Mouse (Mus musculus) CH12.LX (cell line): ENCODE results near the gene Ddah1. TPM values are rescaled to one million over a fixed set of nuclear protein-coding genes. Genes with fewer than 3 reads are reported as not detected.

ENCODE experiments used
- DNase-seq: peaks from one replicate; pipeline ENCODE4 v3.0.0-alpha.2; 2013; ENCODE audit errors: extremely low read depth
- H3K27ac ChIP-seq: 2 replicates; pipeline ENCODE4 v1.5.1; 2012; ENCODE audit warnings: low read depth, mild to moderate bottlenecking, control low read depth, moderate library complexity; ENCODE audit not compliant: insufficient read depth
- H3K27me3 ChIP-seq: replicated peaks from 2 replicates; pipeline ENCODE3; 2012; ENCODE audit warnings: inconsistent platforms
- H3K36me3 ChIP-seq, 2 experiments: replicated peaks in 1 of 2; 2 replicates each; pipeline versions ENCODE3 to v1.6.1; 2012; ENCODE audit warnings: inconsistent platforms in 1 of 2, low read length in 1 of 2, mild to moderate bottlenecking in 1 of 2, mixed read lengths in 1 of 2, moderate library complexity in 1 of 2; ENCODE audit not compliant: control insufficient read depth in 1 of 2, insufficient read depth in 1 of 2
- H3K4me1 ChIP-seq, 2 experiments: 2 replicates each; pipeline ENCODE4 v1.6.1; 2012; ENCODE audit warnings: inconsistent platforms in 1 of 2, moderate library complexity in 1 of 2; ENCODE audit not compliant: insufficient read depth in 2 of 2, control insufficient read depth in 1 of 2
- H3K4me2 ChIP-seq: 2 replicates; pipeline ENCODE4 v1.6.1; 2012; ENCODE audit warnings: low read depth, mild to moderate bottlenecking, control low read depth; ENCODE audit not compliant: poor library complexity, insufficient read depth, severe bottlenecking
- H3K4me3 ChIP-seq, 3 experiments: fragments of 150-350 bp in 1 of 3; sonication (generic) in 1 of 3; replicated peaks in 1 of 3; 2 replicates each; pipeline versions ENCODE3 to v1.5.1; 2011 to 2012; ENCODE audit warnings: low read depth in 2 of 3, low read length in 2 of 3, mild to moderate bottlenecking in 2 of 3, moderate library complexity in 2 of 3, control low read depth in 1 of 3, improper control_type of control experiment in 1 of 3, inconsistent platforms in 1 of 3, mixed read lengths in 1 of 3; ENCODE audit not compliant: poor library complexity in 1 of 3
- H3K79me2 ChIP-seq: replicated peaks from 2 replicates; pipeline ENCODE4 v1.6.1; 2012; ENCODE audit warnings: mild to moderate bottlenecking, moderate library complexity; ENCODE audit not compliant: control insufficient read depth, poor library complexity, insufficient read depth, severe bottlenecking; ENCODE audit errors: extremely low read depth
- H3K9ac ChIP-seq: 2 replicates; pipeline ENCODE4 v1.6.1; 2012; ENCODE audit warnings: low read depth, mild to moderate bottlenecking, control low read depth, moderate library complexity; ENCODE audit not compliant: insufficient read depth
- H3K9me3 ChIP-seq: replicated peaks from 2 replicates; pipeline ENCODE3; 2012; ENCODE audit warnings: low read length, inconsistent platforms, mixed read lengths
- CHD1 ChIP-seq: IDR thresholded peaks from 2 replicates; pipeline ENCODE4 v1.6.1; 2012; ENCODE audit warnings: low read depth, low read length, improper control_type of control experiment, inconsistent platforms
- CHD2 ChIP-seq: IDR thresholded peaks from 2 replicates; pipeline ENCODE4 v1.6.1; 2011; ENCODE audit warnings: low read length, improper control_type of control experiment
- CTCF ChIP-seq, 2 experiments: IDR thresholded peaks in 1 of 2; conservative IDR thresholded peaks in 1 of 2; 2 replicates each; pipeline ENCODE4 v1.5.1; 2011 to 2012; ENCODE audit warnings: low read depth in 2 of 2, low read length in 2 of 2, improper control_type of control experiment in 1 of 2, inconsistent platforms in 1 of 2, mild to moderate bottlenecking in 1 of 2, moderate library complexity in 1 of 2
- ELF1 ChIP-seq: IDR thresholded peaks from 2 replicates; pipeline ENCODE4 v1.6.1; 2014; ENCODE audit warnings: low read depth, mild to moderate bottlenecking, inconsistent platforms, low read length, improper control_type of control experiment
- ETS1 ChIP-seq: conservative IDR thresholded peaks from 2 replicates; pipeline ENCODE4 v1.6.1; 2012; ENCODE audit warnings: low read depth, mild to moderate bottlenecking, inconsistent platforms, low read length, improper control_type of control experiment, moderate library complexity
- GABPA ChIP-seq: IDR thresholded peaks from 2 replicates; pipeline ENCODE4 v1.6.1; 2012; ENCODE audit warnings: low read depth, low read length, improper control_type of control experiment, inconsistent platforms; ENCODE audit not compliant: insufficient replicate concordance
- IRF4 ChIP-seq: IDR thresholded peaks from 2 replicates; pipeline ENCODE4 v1.6.1; 2014; ENCODE audit warnings: low read depth, mild to moderate bottlenecking, inconsistent platforms, low read length, improper control_type of control experiment
- JUN ChIP-seq: IDR thresholded peaks from 2 replicates; pipeline ENCODE4 v1.6.1; 2011; ENCODE audit warnings: low read depth, mild to moderate bottlenecking, low read length, improper control_type of control experiment, moderate library complexity; ENCODE audit not compliant: insufficient read depth
- JUND ChIP-seq: conservative IDR thresholded peaks from 2 replicates; pipeline ENCODE4 v1.6.1; 2011; ENCODE audit warnings: low read depth, low read length, improper control_type of control experiment
- KAT2A ChIP-seq: IDR thresholded peaks from 2 replicates; pipeline ENCODE4 v1.6.1; 2012; ENCODE audit warnings: low read length, improper control_type of control experiment, inconsistent platforms; ENCODE audit not compliant: insufficient replicate concordance
- MAFK ChIP-seq: IDR thresholded peaks from 2 replicates; pipeline ENCODE4 v1.6.1; 2011; ENCODE audit warnings: low read length, improper control_type of control experiment; ENCODE audit not compliant: insufficient replicate concordance
- MAX ChIP-seq: IDR thresholded peaks from 2 replicates; pipeline ENCODE4 v1.6.1; 2011; ENCODE audit warnings: low read length, improper control_type of control experiment
- MAZ ChIP-seq: IDR thresholded peaks from 2 replicates; pipeline ENCODE4 v1.6.1; 2012; ENCODE audit warnings: low read depth, mild to moderate bottlenecking, inconsistent platforms, low read length, improper control_type of control experiment, moderate library complexity
- MEF2A ChIP-seq: IDR thresholded peaks from 2 replicates; pipeline ENCODE4 v1.6.1; 2014; ENCODE audit warnings: low read depth, mild to moderate bottlenecking, inconsistent platforms, low read length, improper control_type of control experiment, borderline replicate concordance
- MYC ChIP-seq: IDR thresholded peaks from 2 replicates; pipeline ENCODE4 v1.6.1; 2011; ENCODE audit warnings: low read depth, mild to moderate bottlenecking, improper control_type of control experiment, low read length
- NRF1 ChIP-seq: IDR thresholded peaks from 2 replicates; pipeline ENCODE4 v1.6.1; 2014; ENCODE audit warnings: low read depth, mild to moderate bottlenecking, inconsistent platforms, low read length, improper control_type of control experiment, moderate library complexity
- PAX5 ChIP-seq: IDR thresholded peaks from 2 replicates; pipeline ENCODE4 v1.6.1; 2012; ENCODE audit warnings: low read length, inconsistent platforms, mixed read lengths
- RAD21 ChIP-seq: IDR thresholded peaks from 2 replicates; pipeline ENCODE4 v1.6.1; 2011; ENCODE audit warnings: low read depth, mild to moderate bottlenecking, low read length, improper control_type of control experiment, moderate library complexity
- SIN3A ChIP-seq: IDR thresholded peaks from 2 replicates; pipeline ENCODE4 v1.6.1; 2012; ENCODE audit warnings: low read length, improper control_type of control experiment, inconsistent platforms
- SMC3 ChIP-seq: IDR thresholded peaks from 2 replicates; pipeline ENCODE4 v1.6.1; 2011; ENCODE audit warnings: low read depth, low read length, improper control_type of control experiment
- TBP ChIP-seq: conservative IDR thresholded peaks from 2 replicates; pipeline ENCODE4 v1.6.1; 2011; ENCODE audit warnings: low read depth, low read length, improper control_type of control experiment
- TCF12 ChIP-seq: IDR thresholded peaks from 2 replicates; pipeline ENCODE4 v1.6.1; 2014; ENCODE audit warnings: low read depth, mild to moderate bottlenecking, inconsistent platforms, low read length, improper control_type of control experiment
- UBTF ChIP-seq: IDR thresholded peaks from 2 replicates; pipeline ENCODE4 v1.6.1; 2012; ENCODE audit warnings: low read depth, mild to moderate bottlenecking, inconsistent platforms, low read length, improper control_type of control experiment, moderate library complexity
- USF2 ChIP-seq: conservative IDR thresholded peaks from 2 replicates; pipeline ENCODE4 v1.6.1; 2011; ENCODE audit warnings: low read depth, low read length, improper control_type of control experiment
- ZKSCAN1 ChIP-seq: IDR thresholded peaks from 2 replicates; pipeline ENCODE4 v1.6.1; 2012; ENCODE audit warnings: low read depth, inconsistent platforms, low read length, improper control_type of control experiment, borderline replicate concordance
- ZNF384 ChIP-seq: IDR thresholded peaks from 2 replicates; pipeline ENCODE4 v1.6.1; 2012; ENCODE audit warnings: low read depth, low read length, improper control_type of control experiment, inconsistent platforms
- dilution Hi-C: fragments of 300-500 bp; cut with MboI; formaldehyde crosslinking; loops from 2 replicates; pipeline ENCODE4 v1.14.3; 2020; ENCODE audit warnings: low sequenced_read_pairs; ENCODE audit not compliant: extremely low pct_unique_long_range_greater_than_20kb, extremely low pct_ligation_motif_present
- in situ Hi-C: fragments of 300-500 bp; cut with MboI; formaldehyde crosslinking; loops from 3 replicates; pipeline ENCODE4 v1.14.3; 2019; ENCODE audit warnings: low sequenced_read_pairs, low pct_ligation_motif_present, low pct_unique_long_range_greater_than_20kb, mixed read lengths
- polyA plus RNA-seq: library from polyadenylated mRNA; unstranded; fragments of >175 nt; gene quantifications from 2 replicates; pipeline ENCODE4 v1.2.1, GENCODE M21; 2012; ENCODE audit warnings: low read depth; ENCODE audit not compliant: insufficient read length
- total RNA-seq, 2 experiments: library from RNA; depleted of rRNA; stranded (reverse); fragments of 300-350 nt in 1 of 2; fragments of >200 nt in 1 of 2; gene quantifications; 2 replicates each; pipeline ENCODE4 v1.2.3; 2012 to 2014

The Ddah1 gene
- total and polyA plus RNA-seq, 3 experiments = not detected

DNA sequence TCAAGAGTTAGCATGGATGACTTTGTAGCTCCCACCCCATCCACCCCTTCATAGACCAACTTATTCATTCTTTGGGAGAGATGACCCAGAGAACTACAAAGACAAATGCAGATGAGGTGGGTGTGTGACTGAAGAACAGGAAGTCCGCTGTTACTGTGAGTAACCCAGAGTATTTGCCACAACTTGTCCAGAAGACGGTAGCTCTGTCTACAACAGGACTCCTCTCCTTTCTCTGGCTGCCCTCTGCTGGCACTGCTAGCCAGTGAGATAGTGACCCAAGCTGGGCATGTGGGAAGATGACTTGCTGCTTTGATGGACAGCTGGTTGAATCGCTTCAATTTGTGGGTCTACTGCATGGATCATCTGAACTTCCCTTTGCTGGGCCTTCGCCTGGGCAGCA is 28.9 kb upstream of the Ddah1 start:
- H3K9me3 ChIP-seq = no peaks in the 10 kb centered on the region
- peak; percentile 60 for TF ChIP-seq RAD21
- no peak for TF ChIP-seq MYC
- TF ChIP-seq ELF1 = peak; percentile 80
- TF ChIP-seq KAT2A = no peak
- peak; percentile 26; the same call in 1 of the 2 replicates for TF ChIP-seq TCF12
- TF ChIP-seq CTCF (conservative IDR thresholded peaks at IDR 0.05 in 1 of 2, IDR thresholded peaks at IDR 0.05 in 1 of 2; ENCODE audit: low read depth in 2 of 2, low read length in 2 of 2) = peak in 1 of 2 experiments; percentile 66; a peak in 2 of 4 replicates
- no peak for TF ChIP-seq PAX5
- peak; percentile 69 for TF ChIP-seq SMC3
- no peak for TF ChIP-seq MEF2A
- TF ChIP-seq IRF4 = peak; percentile 53; the same call in 1 of the 2 replicates
- 0 out of 2 replicates have a peak, but pooled peaks have one; percentile 19 for TF ChIP-seq MAX
- no peak for TF ChIP-seq CHD1
- no peak for TF ChIP-seq UBTF
- TF ChIP-seq MAZ = no peak
- no peak for TF ChIP-seq GABPA
- TF ChIP-seq JUND = no peak
- TF ChIP-seq NRF1 = no peak
- no peak for TF ChIP-seq MAFK
- no peak for TF ChIP-seq JUN
- TF ChIP-seq CHD2 = no peak
- TF ChIP-seq SIN3A = 0 out of 2 replicates have a peak, but pooled peaks have one; percentile 48
- TF ChIP-seq, all 38 proteins: peak for 8
- Histone ChIP-seq H3K4me3 (no peak overlapping the region), H3K79me2 (no peaks in the 10 kb centered on the region), H3K4me2 (no peak overlapping the region), H3K4me1 (peaks cover 5 to 10% of the 10 kb centered on the region in 2 experiments; a peak in 3 of 4 replicates), H3K27me3 (no peaks in the 10 kb centered on the region), H3K9ac (no peak overlapping the region), H3K27ac (no peak overlapping the region), H3K36me3 (no peaks in the 10 kb centered on the region)
- peak; percentile 27 for DNase-seq
- in situ Hi-C loops (no loop called here), dilution Hi-C loops (no loop called here)

DNA sequence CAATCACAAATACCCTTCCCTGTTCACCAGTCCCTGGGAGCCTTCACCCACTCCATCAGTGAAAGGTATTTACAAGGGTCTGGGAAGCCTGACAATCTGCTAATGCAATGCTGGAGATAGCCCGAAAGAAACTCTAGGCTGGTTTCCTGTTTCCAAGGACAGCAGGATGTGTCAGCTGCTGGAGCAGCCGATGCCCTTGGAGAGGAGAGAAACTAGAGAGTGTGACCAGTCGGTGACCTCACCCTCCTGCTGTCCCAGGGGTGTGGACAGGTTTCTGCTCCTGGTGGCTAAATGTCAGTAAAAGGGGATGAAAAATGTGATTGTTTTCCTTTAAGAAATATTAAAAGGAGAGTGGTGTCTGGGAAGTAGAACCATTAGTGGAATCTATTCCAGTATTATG is 28.4 kb upstream of the Ddah1 start:
- no peak overlapping the region for H3K4me2 ChIP-seq
- no peak overlapping the region for H3K9ac ChIP-seq
- no peaks in the 10 kb centered on the region for H3K36me3 ChIP-seq
- H3K79me2 ChIP-seq = no peaks in the 10 kb centered on the region
- no peaks in the 10 kb centered on the region for H3K9me3 ChIP-seq
- H3K4me1 ChIP-seq = peaks cover 5 to 10% of the 10 kb centered on the region in 2 experiments; a peak in 3 of 4 replicates
- no peak overlapping the region for H3K4me3 ChIP-seq
- no peak for DNase-seq
- TF ChIP-seq USF2 (no peak), MEF2A (no peak), ZKSCAN1 (no peak), ETS1 (no peak), TBP (no peak), CHD1 (no peak), MAZ (no peak), CTCF (conservative IDR thresholded peaks at IDR 0.05 in 1 of 2, IDR thresholded peaks at IDR 0.05 in 1 of 2; ENCODE audit: low read depth in 2 of 2, low read length in 2 of 2) (no peak), ZNF384 (no peak)
- dilution Hi-C loops (no loop called here), in situ Hi-C loops (no loop called here)
- H3K27me3 ChIP-seq = no peaks in the 10 kb centered on the region
- H3K27ac ChIP-seq = no peak overlapping the region
